Mouse (Mus musculus): ENCODE measurements around the gene Mybpc2. TPM values are rescaled to one million over a fixed set of nuclear protein-coding genes. Genes with fewer than 3 reads are reported as not detected.

The Mybpc2 gene
- polyA plus RNA-seq, 1 experiment from 2014 or later, result 0.11 TPM

DNA sequence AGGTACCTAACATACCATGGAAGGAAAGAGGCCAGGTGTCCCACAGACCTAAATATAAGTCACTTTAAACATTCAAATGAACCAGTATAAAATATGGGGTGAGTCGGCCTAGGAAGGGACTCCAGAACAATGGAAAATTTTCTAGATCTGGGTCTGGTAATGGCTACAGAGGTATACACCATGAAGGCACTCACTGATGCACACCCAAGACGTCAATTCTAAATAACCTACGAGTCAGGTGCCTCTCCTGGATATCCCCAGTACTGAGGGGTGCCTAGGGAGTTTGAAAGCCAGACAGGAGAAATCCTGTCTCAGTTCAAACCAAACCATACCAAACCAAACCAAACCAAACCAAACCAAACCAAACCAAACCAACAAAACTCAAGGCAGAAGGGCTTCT, 6.1 kb upstream of the Mybpc2 start:
- 85% methylated on average over 3 of the region's 3 CpGs for WGBS
- H3K27me3 ChIP-seq (ENCODE audit: low read depth, poor library complexity, severe bottlenecking), result peaks cover 48% of the 10 kb centered on the region
- no peak overlapping the region for H3K27ac ChIP-seq
- no peaks in the 10 kb centered on the region for H3K9me3 ChIP-seq (replicated peaks)
- no peak for DNase-seq (ENCODE audit: low spot score)
- no peak overlapping the region for H3K4me3 ChIP-seq
- peaks cover 37% of the 10 kb centered on the region for H3K36me3 ChIP-seq
- H3K4me1 ChIP-seq, result peaks cover 18% of the 10 kb centered on the region

DNA sequence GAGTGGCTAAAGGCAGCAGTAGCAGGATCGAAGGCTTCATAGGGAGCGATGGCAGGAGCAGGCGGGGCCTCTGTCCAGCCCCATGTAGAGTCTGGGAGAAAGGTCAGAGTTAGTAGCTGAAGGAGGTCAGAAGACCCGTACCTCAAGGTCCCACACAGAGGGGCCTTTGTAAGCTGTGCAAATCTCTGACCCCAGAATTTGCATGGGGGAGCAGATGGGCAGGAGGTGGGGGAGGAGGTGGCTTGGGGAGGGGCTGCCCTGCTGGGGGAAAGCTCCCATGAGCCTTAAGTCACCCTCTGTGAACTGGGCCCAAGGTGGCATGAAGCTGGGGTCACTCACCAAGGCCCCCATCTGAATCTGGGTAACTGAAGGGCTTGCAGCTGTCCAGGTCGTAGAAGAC, 5.1 kb upstream of the Mybpc2 start:
- 66% methylated on average over 5 of the region's 5 CpGs for WGBS
- DNase-seq (ENCODE audit: low spot score), result no peak
- no peak overlapping the region for H3K27ac ChIP-seq
- peaks cover 27% of the 10 kb centered on the region for H3K36me3 ChIP-seq
- H3K4me1 ChIP-seq, result peaks cover 22% of the 10 kb centered on the region
- H3K4me3 ChIP-seq, result no peak overlapping the region
- H3K9me3 ChIP-seq (replicated peaks), result no peaks in the 10 kb centered on the region
- peaks cover 57% of the 10 kb centered on the region for H3K27me3 ChIP-seq (ENCODE audit: low read depth, poor library complexity, severe bottlenecking)

DNA sequence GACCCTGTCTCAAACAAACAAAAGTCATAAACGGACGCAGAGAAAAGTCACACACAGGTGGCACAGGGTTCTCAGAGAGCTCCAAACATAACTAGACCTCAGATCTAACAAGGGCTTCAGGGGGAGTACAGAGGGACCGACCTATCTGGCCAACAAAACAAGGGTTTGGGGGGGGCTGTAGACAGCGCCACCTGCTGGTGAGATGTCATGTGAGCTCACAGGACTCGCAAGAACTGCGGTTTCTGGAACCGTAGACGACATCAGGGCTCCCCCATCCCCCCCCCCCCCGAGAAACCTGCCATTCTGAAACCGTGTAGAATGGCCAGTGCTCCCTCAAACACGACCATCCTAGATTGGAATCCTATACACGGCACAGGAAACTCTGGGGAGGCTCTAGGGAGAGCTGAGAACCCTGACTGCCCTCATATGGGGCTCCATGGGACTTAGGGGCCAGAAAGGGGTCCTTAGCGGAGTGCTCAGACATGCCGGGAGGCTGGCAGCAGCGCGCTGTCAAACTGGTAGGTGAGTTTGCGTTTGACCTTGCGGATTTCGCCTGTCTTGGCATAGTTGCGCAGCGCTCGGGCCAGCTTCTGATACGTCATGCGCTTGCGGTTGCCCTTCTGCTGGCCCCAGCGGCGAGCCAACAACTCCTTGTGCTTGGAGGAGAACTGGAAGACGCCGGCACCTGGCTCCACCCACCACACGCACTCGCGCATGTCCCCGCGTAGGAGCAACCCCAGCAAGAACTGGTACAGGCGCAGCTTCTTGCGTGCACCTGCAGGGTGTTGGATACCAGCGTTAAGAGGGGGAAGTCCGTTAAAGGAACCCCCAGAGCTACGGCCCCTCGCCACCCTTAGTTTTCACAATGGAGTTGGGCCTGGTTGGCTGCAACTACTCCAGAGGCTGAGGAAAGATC, 3.3 kb upstream of the Mybpc2 start:
- Histone ChIP-seq H3K4me1 (peaks cover 22% of the 10 kb centered on the region), H3K4me3 (peak overlapping the region; percentile 45), H3K9me3 (replicated peaks) (no peaks in the 10 kb centered on the region), H3K36me3 (peaks cover 9% of the 10 kb centered on the region), H3K27me3 (ENCODE audit: low read depth, poor library complexity, severe bottlenecking) (peaks cover 75% of the 10 kb centered on the region), H3K27ac (0 out of 2 replicates have a peak overlapping the region, but pooled peaks have one; percentile 42)
- DNase-seq (ENCODE audit: low spot score), result peak; percentile 81
- WGBS, result 8% methylated on average over 40 of the region's 40 CpGs

GRCm38 (mm10) chr7:44526414-44527154, 2.1 kb upstream of the Mybpc2 start:
- Histone ChIP-seq H3K9me3 (replicated peaks) (no peaks in the 10 kb centered on the region), H3K4me3 (no peak overlapping the region), H3K4me1 (peaks cover 23% of the 10 kb centered on the region), H3K27me3 (ENCODE audit: low read depth, poor library complexity, severe bottlenecking) (peaks cover 87% of the 10 kb centered on the region), H3K27ac (no peak overlapping the region), H3K36me3 (no peaks in the 10 kb centered on the region)
- no peak for DNase-seq (ENCODE audit: low spot score)
- 89% methylated on average over 14 of the region's 14 CpGs for WGBS

DNA sequence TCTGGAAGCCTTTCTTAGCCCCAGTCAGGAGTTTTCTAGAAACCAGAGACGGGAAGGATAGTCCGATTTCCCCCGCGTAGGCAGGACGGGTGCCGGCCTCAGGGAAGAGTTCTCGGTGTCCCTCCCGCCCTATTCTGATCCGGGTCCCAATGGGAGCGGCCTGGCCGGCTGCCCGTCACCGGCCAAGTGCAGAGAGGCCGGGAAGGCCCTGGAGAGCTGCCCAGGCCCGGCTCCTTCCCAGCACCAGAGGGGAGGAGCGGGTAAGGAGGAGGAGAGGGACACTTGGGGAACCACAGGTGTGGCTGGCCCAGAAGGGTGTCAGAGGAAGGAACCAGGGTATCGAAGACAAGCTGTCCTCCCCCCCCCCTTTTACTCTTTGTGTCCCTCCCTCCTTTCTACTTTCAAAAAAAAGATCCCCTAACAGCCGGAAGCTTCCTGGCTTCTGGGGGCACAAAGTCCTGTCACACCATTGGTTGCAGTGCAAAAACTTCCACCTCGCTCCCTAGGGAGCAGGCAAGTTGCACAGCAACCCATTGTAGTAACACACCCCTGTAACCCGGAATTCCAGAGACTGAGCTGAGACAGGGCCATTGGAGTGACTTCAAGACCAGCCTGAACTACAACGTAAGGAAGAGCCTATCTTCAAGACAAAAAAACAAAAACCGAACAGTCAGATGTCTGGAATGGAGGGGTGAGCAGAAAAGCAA, 823 bp upstream of the Mybpc2 start:
- Histone ChIP-seq H3K27me3 (ENCODE audit: low read depth, poor library complexity, severe bottlenecking) (peaks cover 98% of the 10 kb centered on the region), H3K4me1 (peaks cover 22% of the 10 kb centered on the region), H3K4me3 (peak overlapping the region; percentile 14; the same call in 1 of the 2 replicates), H3K36me3 (no peaks in the 10 kb centered on the region), H3K9me3 (replicated peaks) (no peaks in the 10 kb centered on the region), H3K27ac (no peak overlapping the region)
- DNase-seq (ENCODE audit: low spot score), result no peak
- 20% methylated on average over 22 of the region's 22 CpGs for WGBS

DNA sequence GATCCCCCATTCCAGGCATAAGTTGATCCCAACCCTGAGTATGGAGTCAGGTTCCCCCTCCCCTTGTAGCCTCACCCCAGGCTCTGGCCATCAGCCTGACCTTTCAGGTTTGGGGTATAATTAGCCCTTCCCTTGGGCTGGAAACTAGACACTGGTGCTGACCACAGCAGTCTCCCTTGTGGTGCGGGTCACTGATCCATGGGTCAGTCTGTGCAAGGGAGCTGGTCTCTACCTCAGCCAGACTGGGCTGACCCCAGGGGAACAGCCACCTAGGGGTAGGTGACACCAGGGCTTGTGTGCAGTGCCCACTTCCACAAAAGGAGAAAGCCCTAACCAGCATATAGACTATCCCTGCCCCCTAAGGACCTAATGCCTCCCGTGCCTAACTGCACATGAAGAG, 1.4 kb downstream of the Mybpc2 start:
- WGBS, result 76% methylated on average over 2 of the region's 2 CpGs
- H3K9me3 ChIP-seq (replicated peaks), result no peaks in the 10 kb centered on the region
- no peak for DNase-seq (ENCODE audit: low spot score)
- no peaks in the 10 kb centered on the region for H3K36me3 ChIP-seq
- H3K27ac ChIP-seq, result no peak overlapping the region
- H3K27me3 ChIP-seq (ENCODE audit: low read depth, poor library complexity, severe bottlenecking), result peaks cover 84% of the 10 kb centered on the region
- no peak overlapping the region for H3K4me3 ChIP-seq
- peaks cover 21% of the 10 kb centered on the region for H3K4me1 ChIP-seq

DNA sequence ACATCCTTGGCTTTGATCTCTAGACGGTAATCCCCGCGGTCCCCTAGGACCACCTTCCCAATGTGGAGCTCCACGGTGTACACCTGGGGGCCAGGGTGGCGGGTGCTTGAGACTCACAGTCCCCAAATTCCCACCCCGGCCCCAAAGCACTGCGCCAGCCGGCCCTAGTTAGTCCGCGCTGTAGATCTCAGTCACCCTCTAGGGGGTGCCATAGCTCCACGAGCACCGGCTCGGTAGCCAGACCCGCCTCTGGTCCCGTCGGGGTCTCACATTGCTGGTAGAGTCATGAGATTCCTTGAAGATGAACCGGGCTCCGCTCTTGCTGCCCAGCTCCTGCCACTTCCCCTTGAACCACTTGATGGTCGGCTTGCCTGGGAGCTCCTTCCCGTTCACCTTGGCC, 2.7 kb downstream of the Mybpc2 start:
- 3% methylated on average over 20 of the region's 20 CpGs for WGBS

DNA sequence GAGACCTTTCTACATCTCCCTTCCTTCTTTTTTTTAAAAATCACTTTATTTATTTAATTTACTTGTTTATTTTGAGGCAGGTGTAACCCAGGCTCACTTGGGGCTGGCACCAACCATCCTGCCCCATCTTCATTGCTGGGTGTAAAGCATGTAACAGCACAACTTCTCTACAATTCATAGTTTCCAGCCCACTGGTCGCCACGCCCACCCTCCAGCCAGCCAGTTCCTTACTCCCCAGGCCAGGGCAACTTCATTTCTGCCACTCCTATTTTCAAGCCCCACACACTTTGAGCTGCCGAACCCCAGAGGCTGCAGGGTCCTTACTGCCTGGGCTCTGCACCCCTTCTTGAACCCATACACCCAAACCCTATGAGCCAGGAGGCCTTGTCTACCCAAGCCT, 3.5 kb downstream of the Mybpc2 start:
- H3K9me3 ChIP-seq (replicated peaks), result no peaks in the 10 kb centered on the region
- DNase-seq (ENCODE audit: low spot score), result no peak
- no peak overlapping the region for H3K4me3 ChIP-seq
- H3K27me3 ChIP-seq (ENCODE audit: low read depth, poor library complexity, severe bottlenecking), result peaks cover 69% of the 10 kb centered on the region
- H3K27ac ChIP-seq, result no peak overlapping the region
- peaks cover 14% of the 10 kb centered on the region for H3K4me1 ChIP-seq
- H3K36me3 ChIP-seq, result no peaks in the 10 kb centered on the region
- WGBS, result 66% methylated on average over 3 of the region's 3 CpGs

More for the DNA sequence above, 2.7 kb downstream of the Mybpc2 start:
- Histone ChIP-seq H3K4me1 (peaks cover 14% of the 10 kb centered on the region), H3K9me3 (replicated peaks) (no peaks in the 10 kb centered on the region), H3K27ac (no peak overlapping the region), H3K4me3 (peak overlapping the region; percentile 29), H3K36me3 (no peaks in the 10 kb centered on the region), H3K27me3 (ENCODE audit: low read depth, poor library complexity, severe bottlenecking) (peaks cover 70% of the 10 kb centered on the region)
- peak; percentile 69 for DNase-seq (ENCODE audit: low spot score)

DNA sequence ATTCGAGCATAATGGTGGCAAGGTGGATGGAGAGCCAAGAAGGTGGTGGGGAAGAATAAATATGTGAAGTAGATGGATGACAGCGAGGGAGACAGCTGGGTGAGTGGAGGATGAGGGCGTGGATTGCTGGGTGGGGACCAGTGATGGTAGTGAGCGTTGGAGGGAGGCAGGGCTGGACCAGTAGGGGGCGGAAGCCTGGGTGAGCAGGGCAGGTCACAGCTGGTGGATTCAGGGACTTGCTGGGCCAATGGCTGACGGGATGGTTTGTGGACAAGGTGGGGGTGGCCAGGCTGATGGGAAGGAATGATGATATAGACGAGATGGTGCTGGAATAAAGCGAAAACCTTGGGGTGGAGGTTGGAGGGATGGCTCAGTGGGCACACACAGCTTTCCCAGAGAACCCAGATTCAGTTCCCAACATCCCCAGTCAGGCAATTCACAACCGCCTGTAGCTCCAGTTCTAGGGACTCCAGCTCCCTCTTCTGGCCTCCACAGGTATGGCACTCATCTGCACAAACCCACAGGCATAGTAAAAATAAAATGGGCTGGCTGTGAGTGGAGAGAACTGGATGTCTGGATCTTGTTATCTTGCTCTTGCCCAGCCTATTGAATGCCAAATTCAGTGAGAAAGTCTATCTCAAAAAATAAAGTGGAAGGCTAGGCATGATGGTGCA, 5.1 kb downstream of the Mybpc2 start:
- Histone ChIP-seq H3K4me1 (peaks cover 4% of the 10 kb centered on the region; the same call in 1 of the 2 replicates), H3K27ac (no peak overlapping the region), H3K36me3 (no peaks in the 10 kb centered on the region), H3K9me3 (replicated peaks) (no peaks in the 10 kb centered on the region), H3K4me3 (no peak overlapping the region), H3K27me3 (ENCODE audit: low read depth, poor library complexity, severe bottlenecking) (peaks cover 52% of the 10 kb centered on the region)
- no peak for DNase-seq (ENCODE audit: low spot score)
- WGBS, result 64% methylated on average over 9 of the region's 9 CpGs

DNA sequence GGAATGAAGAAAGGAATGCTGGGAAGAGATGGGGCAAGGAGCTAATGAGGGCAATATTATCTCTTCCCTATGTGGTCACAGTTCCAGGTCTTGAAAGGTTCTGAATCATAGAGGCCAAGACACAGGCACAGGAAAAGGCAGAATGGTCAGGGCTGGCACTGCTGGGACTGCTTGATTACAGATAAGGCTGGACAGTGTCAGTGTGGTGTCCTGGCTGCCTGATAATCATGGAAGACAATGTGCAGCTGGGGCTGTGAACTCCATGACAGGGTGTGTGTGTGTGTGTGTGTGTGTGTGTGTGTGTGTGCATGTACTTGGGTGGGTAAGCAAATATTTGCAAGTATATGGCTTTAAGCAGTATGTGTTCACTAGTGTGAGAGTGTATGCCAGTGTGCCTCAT, 17.0 kb downstream of the Mybpc2 start:
- Histone ChIP-seq H3K9me3 (replicated peaks) (no peaks in the 10 kb centered on the region), H3K4me3 (no peak overlapping the region), H3K27ac (no peak overlapping the region), H3K4me1 (no peaks in the 10 kb centered on the region), H3K27me3 (ENCODE audit: low read depth, poor library complexity, severe bottlenecking) (peaks cover 22% of the 10 kb centered on the region), H3K36me3 (no peaks in the 10 kb centered on the region)
- no peak for DNase-seq (ENCODE audit: low spot score)

DNA sequence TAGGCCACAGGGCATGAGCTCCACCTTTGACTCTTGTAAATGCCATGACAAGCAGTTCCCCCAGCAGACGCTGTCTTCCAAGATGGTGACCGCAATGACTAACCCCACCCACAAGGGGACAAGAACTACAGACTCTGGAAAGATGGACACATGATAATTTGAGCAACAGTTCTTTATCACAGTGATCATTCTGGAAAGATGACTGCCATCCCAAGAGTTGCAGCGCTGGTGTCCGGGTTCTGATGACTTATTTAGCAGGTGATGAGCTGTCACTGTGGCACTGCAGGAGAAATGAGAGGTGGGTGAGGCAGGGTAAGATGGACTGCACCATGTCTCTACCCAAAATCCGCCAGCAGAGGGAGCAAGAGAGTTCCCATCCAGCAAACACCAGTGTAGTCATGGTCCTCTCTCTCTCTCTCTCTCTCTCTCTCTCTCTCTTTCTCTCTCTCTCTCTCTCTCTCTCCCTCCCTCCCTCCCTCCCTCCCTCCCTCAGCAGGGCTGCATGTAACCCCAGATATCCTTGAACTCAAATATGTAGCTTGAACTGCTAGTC, 22.8 kb downstream of the Mybpc2 start:
- peaks cover 11% of the 10 kb centered on the region for H3K4me1 ChIP-seq
- peaks cover 22% of the 10 kb centered on the region for H3K27me3 ChIP-seq (ENCODE audit: low read depth, poor library complexity, severe bottlenecking)
- H3K27ac ChIP-seq, result no peak overlapping the region
- H3K4me3 ChIP-seq, result no peak overlapping the region
- WGBS, result 44% methylated on average over 5 of the region's 5 CpGs
- no peaks in the 10 kb centered on the region for H3K36me3 ChIP-seq
- DNase-seq (ENCODE audit: low spot score), result peak; percentile 80
- no peaks in the 10 kb centered on the region for H3K9me3 ChIP-seq (replicated peaks)

DNA sequence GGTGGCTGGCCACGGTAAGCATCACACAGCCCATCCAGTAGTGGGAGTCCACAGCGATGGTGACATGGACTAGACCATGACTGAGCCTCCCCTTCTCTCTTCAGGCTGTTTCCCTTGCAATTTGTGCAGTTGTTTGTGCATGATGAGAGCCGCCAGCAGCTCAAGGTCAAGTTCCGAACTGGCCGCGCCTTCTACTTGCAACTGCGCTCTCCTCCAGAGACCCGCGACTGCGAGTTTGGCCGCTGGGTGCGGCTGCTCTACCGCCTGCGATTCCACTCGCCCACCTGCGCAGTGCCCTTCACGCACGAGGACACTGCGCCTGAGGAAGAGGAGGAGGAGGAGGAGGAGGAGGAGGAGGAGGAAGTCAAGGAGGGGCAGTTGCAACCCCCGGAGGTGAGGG, 24.4 kb downstream of the Mybpc2 start:
- WGBS, result 63% methylated on average over 20 of the region's 20 CpGs
- no peak for DNase-seq (ENCODE audit: low spot score)
- peaks cover 20% of the 10 kb centered on the region for H3K4me1 ChIP-seq
- no peaks in the 10 kb centered on the region for H3K36me3 ChIP-seq
- no peak overlapping the region for H3K27ac ChIP-seq
- H3K4me3 ChIP-seq, result no peak overlapping the region
- H3K27me3 ChIP-seq (ENCODE audit: low read depth, poor library complexity, severe bottlenecking), result peaks cover 22% of the 10 kb centered on the region
- no peaks in the 10 kb centered on the region for H3K9me3 ChIP-seq (replicated peaks)
